Mouse (Mus musculus): ENCODE measurements around the gene Grpel1. TPM values are rescaled to one million over a fixed set of nuclear protein-coding genes. Genes with fewer than 3 reads are reported as not detected.
A peak's percentile ranks its signal among the peaks of the same experiment; 100 is the strongest.

Gene Grpel1
- polyA plus RNA-seq (2015; fragmentation: Nextera tagmentation; extraction: Ambion mirVana) = 45.8 and 46.1 TPM in 2 replicates

DNA sequence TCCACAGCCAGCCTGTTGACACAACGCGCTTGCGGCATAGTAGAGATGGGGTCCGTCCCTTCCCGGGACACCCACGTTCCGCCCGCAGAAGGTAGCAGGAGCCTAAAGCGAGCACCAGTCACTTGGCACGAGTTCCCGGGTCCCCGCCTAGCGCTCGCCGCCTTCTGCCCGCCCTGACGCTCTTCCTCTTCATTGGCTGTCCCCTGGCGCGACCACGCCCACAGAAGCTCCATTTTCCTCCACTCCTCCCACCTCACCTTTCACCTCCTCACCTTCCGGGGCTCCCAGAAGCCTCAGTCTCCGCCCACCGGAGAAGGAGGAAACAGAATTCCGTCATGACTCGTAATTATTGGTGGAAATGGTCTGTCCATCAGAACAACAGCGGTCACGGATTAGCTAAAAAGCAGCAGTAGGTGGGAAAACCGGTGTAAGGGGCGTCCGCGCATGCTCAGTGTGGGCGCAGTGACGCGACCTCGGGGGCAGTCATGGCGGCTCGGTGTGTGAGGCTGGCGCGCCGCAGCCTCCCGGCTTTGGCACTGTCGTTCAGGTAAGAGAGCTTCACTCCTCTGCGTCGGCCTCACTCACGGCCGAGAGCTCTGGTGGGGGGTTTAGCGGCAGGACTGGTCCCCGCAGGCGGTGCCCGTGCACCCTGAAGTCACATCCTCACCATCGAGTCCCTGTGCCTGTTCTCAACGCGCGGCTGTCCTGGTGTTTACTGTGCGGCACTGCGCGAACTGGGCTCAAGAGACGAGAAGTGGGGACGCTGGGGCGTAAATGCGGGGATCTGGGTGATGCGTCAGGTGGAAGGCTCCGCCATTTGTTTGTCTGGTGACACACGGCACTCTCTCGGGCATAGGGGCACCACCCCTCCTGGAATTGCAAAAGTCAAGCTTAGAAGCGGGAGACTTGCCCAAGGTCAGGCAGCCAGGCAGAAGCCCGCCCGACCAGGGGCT, at the start of gene Grpel1:
Grpel1 (plus strand) TSS at position 290 of the 953 bp plus-strand sequence.
- WGBS = under 1% methylated on average over 68 of the region's 68 CpGs
- Histone ChIP-seq H3K4me3 (peak within 1 kb of the TSS; percentile 87), H3K27me3 (no peaks in the 10 kb centered on the region), H3K9ac (replicated peaks) (peak within 1 kb of the TSS; percentile 75), H3K4me1 (peaks cover 22% of the 10 kb centered on the region), H3K9me3 (no peaks in the 10 kb centered on the region), H3K36me3 (peaks cover 11% of the 10 kb centered on the region), H3K27ac (replicated peaks) (peak within 1 kb of the TSS; percentile 73), H3K4me2 (replicated peaks) (peak within 1 kb of the TSS; percentile 95)
- peak; percentile 96 for ATAC-seq (replicated peaks)

DNA sequence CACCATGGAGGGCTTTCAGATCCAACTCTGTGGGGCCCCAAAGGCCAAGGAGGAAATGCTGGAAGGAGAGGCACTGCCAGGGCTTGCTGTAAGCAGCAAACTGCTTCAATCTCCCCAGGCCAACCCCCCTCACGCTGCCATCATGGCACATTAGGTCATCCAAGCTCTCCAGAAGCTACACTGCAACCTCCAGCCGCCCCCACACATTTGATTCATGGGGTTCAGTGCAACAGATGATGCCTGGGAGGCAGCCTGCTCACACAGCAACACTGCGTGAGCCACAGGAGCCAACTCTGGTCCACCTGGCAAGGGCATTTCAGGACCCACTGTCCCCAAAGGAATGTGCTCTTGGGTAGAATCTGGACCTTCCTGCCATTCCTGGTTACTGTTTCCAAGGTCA, 44.9 kb upstream of the Grpel1 start:
- no peak for ATAC-seq (replicated peaks)
- Histone ChIP-seq H3K27ac (replicated peaks) (no peak overlapping the region), H3K36me3 (no peaks in the 10 kb centered on the region), H3K4me1 (no peaks in the 10 kb centered on the region), H3K27me3 (no peaks in the 10 kb centered on the region), H3K4me2 (replicated peaks) (no peak overlapping the region), H3K9ac (replicated peaks) (no peak overlapping the region), H3K4me3 (no peak overlapping the region), H3K9me3 (no peaks in the 10 kb centered on the region)
- WGBS = 75% methylated on average over 3 of the region's 3 CpGs

GRCm38 (mm10) chr5:36422689-36423088, 42.1 kb upstream of the Grpel1 start:
- Histone ChIP-seq H3K4me2 (replicated peaks) (no peak overlapping the region), H3K27ac (replicated peaks) (no peak overlapping the region), H3K27me3 (no peaks in the 10 kb centered on the region), H3K4me1 (no peaks in the 10 kb centered on the region), H3K9me3 (no peaks in the 10 kb centered on the region), H3K36me3 (no peaks in the 10 kb centered on the region), H3K9ac (replicated peaks) (no peak overlapping the region), H3K4me3 (no peak overlapping the region)
- no peak for ATAC-seq (replicated peaks)

- H3K4me2 ChIP-seq (replicated peaks) = no peak overlapping the region
- no peaks in the 10 kb centered on the region for H3K36me3 ChIP-seq
- H3K4me1 ChIP-seq = no peaks in the 10 kb centered on the region
- H3K9ac ChIP-seq (replicated peaks) = no peak overlapping the region
- ATAC-seq (replicated peaks) = no peak
- H3K4me3 ChIP-seq = no peak overlapping the region
- H3K27ac ChIP-seq (replicated peaks) = no peak overlapping the region
- no peaks in the 10 kb centered on the region for H3K27me3 ChIP-seq
- H3K9me3 ChIP-seq = no peaks in the 10 kb centered on the region
These were observed 40.1 kb upstream of the Grpel1 start for GRCm38 (mm10) chr5:36424676-36425075.

- Histone ChIP-seq H3K27me3 (no peaks in the 10 kb centered on the region), H3K27ac (replicated peaks) (no peak overlapping the region), H3K9ac (replicated peaks) (no peak overlapping the region), H3K36me3 (no peaks in the 10 kb centered on the region), H3K4me1 (no peaks in the 10 kb centered on the region), H3K4me3 (no peak overlapping the region), H3K9me3 (no peaks in the 10 kb centered on the region), H3K4me2 (replicated peaks) (no peak overlapping the region)
- no peak for ATAC-seq (replicated peaks)
- 76% methylated on average over 5 of the region's 5 CpGs for WGBS
These were observed 38.4 kb upstream of the Grpel1 start for GRCm38 (mm10) chr5:36426404-36426803.

DNA sequence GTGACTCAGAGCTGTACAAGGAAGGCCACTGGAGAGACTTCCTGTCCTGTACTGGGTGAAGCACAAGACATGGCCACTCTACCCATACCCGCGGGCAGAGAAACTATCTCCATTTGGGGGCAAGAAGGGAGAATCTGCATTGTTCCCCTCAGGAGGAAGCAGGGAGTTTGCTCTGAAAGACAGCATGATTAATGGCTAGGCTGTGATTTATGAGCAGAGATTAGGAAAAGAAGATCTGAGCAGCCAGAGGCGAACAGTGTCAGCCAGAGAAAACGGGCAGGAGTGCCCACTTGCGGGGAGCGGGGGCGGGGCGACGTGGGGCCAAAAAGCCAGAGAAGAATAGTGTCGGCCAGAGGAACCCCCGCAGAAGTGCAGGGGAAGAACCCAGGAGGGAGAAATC, 37.0 kb upstream of the Grpel1 start:
- 56% methylated on average over 11 of the region's 11 CpGs for WGBS
- Histone ChIP-seq H3K4me2 (replicated peaks) (no peak overlapping the region), H3K4me1 (no peaks in the 10 kb centered on the region), H3K9ac (replicated peaks) (no peak overlapping the region), H3K9me3 (no peaks in the 10 kb centered on the region), H3K27ac (replicated peaks) (no peak overlapping the region), H3K27me3 (no peaks in the 10 kb centered on the region), H3K36me3 (no peaks in the 10 kb centered on the region), H3K4me3 (no peak overlapping the region)
- no peak for ATAC-seq (replicated peaks)

GRCm38 (mm10) chr5:36429551-36429950, 35.2 kb upstream of the Grpel1 start:
- Histone ChIP-seq H3K4me1 (peaks cover 5% of the 10 kb centered on the region), H3K4me2 (replicated peaks) (no peak overlapping the region), H3K4me3 (no peak overlapping the region), H3K9ac (replicated peaks) (no peak overlapping the region), H3K9me3 (no peaks in the 10 kb centered on the region), H3K27ac (replicated peaks) (no peak overlapping the region), H3K27me3 (no peaks in the 10 kb centered on the region), H3K36me3 (no peaks in the 10 kb centered on the region)
- ATAC-seq (replicated peaks) = no peak
- WGBS = 89% methylated on average over 3 of the region's 3 CpGs

GRCm38 (mm10) chr5:36431711-36432110, 33.1 kb upstream of the Grpel1 start:
- ATAC-seq (replicated peaks) = no peak
- no peaks in the 10 kb centered on the region for H3K9me3 ChIP-seq
- no peak overlapping the region for H3K4me2 ChIP-seq (replicated peaks)
- peaks cover 11% of the 10 kb centered on the region for H3K4me1 ChIP-seq
- H3K9ac ChIP-seq (replicated peaks) = no peak overlapping the region
- H3K4me3 ChIP-seq = no peak overlapping the region
- no peak overlapping the region for H3K27ac ChIP-seq (replicated peaks)
- no peaks in the 10 kb centered on the region for H3K27me3 ChIP-seq
- WGBS = 67% methylated on average over 2 of the region's 2 CpGs
- no peaks in the 10 kb centered on the region for H3K36me3 ChIP-seq

- no peaks in the 10 kb centered on the region for H3K27me3 ChIP-seq
- WGBS = 51% methylated on average over 9 of the region's 9 CpGs
- peak overlapping the region; percentile 83 for H3K27ac ChIP-seq (replicated peaks)
- H3K4me3 ChIP-seq = no peak overlapping the region
- ATAC-seq (replicated peaks) = peak; percentile 72
- H3K4me2 ChIP-seq (replicated peaks) = no peak overlapping the region
- no peaks in the 10 kb centered on the region for H3K9me3 ChIP-seq
- no peaks in the 10 kb centered on the region for H3K36me3 ChIP-seq
- no peak overlapping the region for H3K9ac ChIP-seq (replicated peaks)
- H3K4me1 ChIP-seq = peaks cover 11% of the 10 kb centered on the region
These were observed 30.3 kb upstream of the Grpel1 start for GRCm38 (mm10) chr5:36434398-36434967.

DNA sequence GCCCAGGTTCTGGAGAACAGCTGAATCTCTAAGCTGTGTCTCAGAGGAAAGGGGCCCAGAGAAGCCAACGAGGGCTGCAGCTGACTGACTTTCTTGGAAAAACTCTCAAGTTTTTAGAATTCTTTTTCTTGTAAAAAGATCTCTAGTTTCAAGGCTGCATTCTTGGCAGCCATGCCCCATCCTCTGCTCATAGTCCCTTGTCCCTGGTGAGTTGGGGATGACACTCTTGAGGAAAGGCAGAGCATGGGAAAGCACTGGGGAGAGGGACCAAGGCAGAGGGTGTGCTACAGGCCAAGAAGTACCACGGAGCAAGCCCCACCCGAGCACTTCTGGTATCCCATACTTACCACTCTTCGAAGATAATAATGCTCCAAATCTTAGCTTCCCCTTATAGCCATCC, 27.9 kb upstream of the Grpel1 start:
- ATAC-seq (replicated peaks) = no peak
- Histone ChIP-seq H3K27me3 (no peaks in the 10 kb centered on the region), H3K4me3 (no peak overlapping the region), H3K36me3 (no peaks in the 10 kb centered on the region), H3K27ac (replicated peaks) (no peak overlapping the region), H3K9me3 (no peaks in the 10 kb centered on the region), H3K4me1 (peaks cover 11% of the 10 kb centered on the region), H3K9ac (replicated peaks) (no peak overlapping the region), H3K4me2 (replicated peaks) (no peak overlapping the region)
- WGBS = 85% methylated on average over 4 of the region's 4 CpGs

DNA sequence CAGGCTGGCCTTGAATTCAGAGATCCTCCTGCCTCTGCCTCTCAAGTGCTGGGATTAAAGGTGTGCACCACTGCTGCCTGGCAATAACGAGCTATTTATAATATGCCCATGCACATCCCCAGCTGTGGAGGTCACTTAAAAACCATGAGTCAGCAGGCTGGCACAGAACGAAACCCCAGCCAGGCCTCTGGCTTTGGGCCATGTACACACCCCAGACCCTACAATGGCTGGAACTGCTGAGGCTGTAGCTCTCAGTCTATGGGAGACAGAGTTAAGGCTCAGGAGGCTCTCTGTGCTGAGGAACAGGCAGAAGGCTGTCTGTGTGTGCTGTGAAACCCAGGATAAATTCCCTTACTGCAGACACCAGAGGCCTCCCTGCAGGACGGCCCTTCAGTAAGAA, 24.1 kb upstream of the Grpel1 start:
- WGBS = 57% methylated on average over 3 of the region's 3 CpGs

DNA sequence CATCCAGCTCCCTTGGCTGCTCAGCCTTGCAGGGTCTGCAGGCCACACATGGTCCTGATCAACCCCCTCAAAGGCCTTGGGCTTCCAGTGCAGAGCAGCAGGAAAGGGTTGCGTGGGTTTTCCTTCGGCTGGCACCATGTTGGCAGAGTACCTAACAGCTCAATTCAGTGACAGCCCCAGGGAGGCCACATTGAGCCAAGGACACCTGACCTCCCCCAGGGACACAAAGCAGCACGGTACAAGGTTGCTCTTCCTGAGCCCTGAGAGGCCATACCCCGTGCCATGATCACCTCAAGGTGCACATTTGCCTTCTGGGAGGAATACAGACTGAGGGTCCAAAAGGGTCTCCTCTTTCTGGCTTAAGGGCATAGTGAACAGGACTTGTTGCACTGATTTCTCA, 20.2 kb upstream of the Grpel1 start:
- Histone ChIP-seq H3K27ac (replicated peaks) (peak overlapping the region; percentile 31; the same call in 1 of the 2 replicates), H3K4me1 (peaks cover 12% of the 10 kb centered on the region), H3K27me3 (no peaks in the 10 kb centered on the region), H3K4me2 (replicated peaks) (no peak overlapping the region), H3K4me3 (no peak overlapping the region), H3K9ac (replicated peaks) (no peak overlapping the region), H3K9me3 (no peaks in the 10 kb centered on the region), H3K36me3 (no peaks in the 10 kb centered on the region)
- WGBS = 62% methylated on average over 4 of the region's 4 CpGs
- no peak for ATAC-seq (replicated peaks)

More for the DNA sequence above, 24.1 kb upstream of the Grpel1 start:
- H3K36me3 ChIP-seq = no peaks in the 10 kb centered on the region
- no peaks in the 10 kb centered on the region for H3K9me3 ChIP-seq
- ATAC-seq (replicated peaks) = no peak
- H3K27me3 ChIP-seq = no peaks in the 10 kb centered on the region
- H3K4me1 ChIP-seq = peaks cover 12% of the 10 kb centered on the region
- H3K4me2 ChIP-seq (replicated peaks) = no peak overlapping the region
- no peak overlapping the region for H3K9ac ChIP-seq (replicated peaks)
- no peak overlapping the region for H3K4me3 ChIP-seq
- no peak overlapping the region for H3K27ac ChIP-seq (replicated peaks)
